Mouse (Mus musculus) E14TG2a.4 (cell line): ENCODE measurements around the gene Mast4.

ENCODE experiments used
- H3K27me3 ChIP-seq: 2 replicates; pipeline ENCODE4 v1.6.1; 2014; ENCODE audit warnings: low read length, control low read depth; ENCODE audit not compliant: insufficient read depth
- H3K36me3 ChIP-seq: 2 replicates; pipeline ENCODE4 v1.6.1; 2014; ENCODE audit warnings: low read length, control low read depth; ENCODE audit not compliant: insufficient read depth
- H3K4me1 ChIP-seq: replicated peaks from 2 replicates; pipeline ENCODE4 v1.6.1; 2014; ENCODE audit warnings: low read depth, low read length, control low read depth
- H3K4me3 ChIP-seq: replicated peaks from 2 replicates; pipeline ENCODE4 v1.5.1; 2014; ENCODE audit warnings: mild to moderate bottlenecking, low read length
- H3K9me3 ChIP-seq: 2 replicates; pipeline ENCODE4 v1.6.1; 2014; ENCODE audit warnings: low read length, control low read depth
- CTCF ChIP-seq: conservative IDR thresholded peaks from 2 replicates; pipeline ENCODE4 v1.5.1; 2014; ENCODE audit warnings: low read length
- NANOG ChIP-seq: IDR thresholded peaks from 2 replicates; pipeline ENCODE4 v1.6.1; 2014; ENCODE audit warnings: borderline replicate concordance, low read length, mixed read lengths
- POU5F1 ChIP-seq: IDR thresholded peaks from 2 replicates; pipeline ENCODE4 v1.6.1; 2014; ENCODE audit warnings: low read length, borderline replicate concordance

The Mast4 gene

DNA sequence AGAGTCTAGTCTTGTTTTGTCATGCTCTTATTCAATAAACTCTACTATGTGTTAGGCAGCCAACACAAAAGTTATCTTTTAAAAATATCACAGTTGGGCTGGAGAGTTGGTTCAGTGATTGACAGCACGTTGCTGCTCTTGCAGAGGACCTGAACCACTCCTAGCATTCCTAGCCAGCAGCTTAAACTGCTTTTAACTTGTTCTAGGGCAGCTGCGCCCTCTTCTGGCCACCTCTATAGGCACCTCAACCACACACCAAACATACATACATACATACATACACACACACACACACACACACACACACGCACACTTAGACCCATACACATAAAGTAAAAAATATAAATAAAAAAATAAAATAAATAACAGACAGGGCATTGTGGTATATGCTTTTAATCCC, 262.5 kb downstream of the Mast4 start:
- Histone ChIP-seq H3K36me3 (no peaks in the 10 kb centered on the region), H3K27me3 (no peaks in the 10 kb centered on the region), H3K4me3 (no peak overlapping the region), H3K9me3 (no peaks in the 10 kb centered on the region), H3K4me1 (no peaks in the 10 kb centered on the region)
- TF ChIP-seq NANOG (no peak), CTCF (0 out of 2 replicates have a peak, but pooled peaks have one; percentile 18), POU5F1 (no peak)

DNA sequence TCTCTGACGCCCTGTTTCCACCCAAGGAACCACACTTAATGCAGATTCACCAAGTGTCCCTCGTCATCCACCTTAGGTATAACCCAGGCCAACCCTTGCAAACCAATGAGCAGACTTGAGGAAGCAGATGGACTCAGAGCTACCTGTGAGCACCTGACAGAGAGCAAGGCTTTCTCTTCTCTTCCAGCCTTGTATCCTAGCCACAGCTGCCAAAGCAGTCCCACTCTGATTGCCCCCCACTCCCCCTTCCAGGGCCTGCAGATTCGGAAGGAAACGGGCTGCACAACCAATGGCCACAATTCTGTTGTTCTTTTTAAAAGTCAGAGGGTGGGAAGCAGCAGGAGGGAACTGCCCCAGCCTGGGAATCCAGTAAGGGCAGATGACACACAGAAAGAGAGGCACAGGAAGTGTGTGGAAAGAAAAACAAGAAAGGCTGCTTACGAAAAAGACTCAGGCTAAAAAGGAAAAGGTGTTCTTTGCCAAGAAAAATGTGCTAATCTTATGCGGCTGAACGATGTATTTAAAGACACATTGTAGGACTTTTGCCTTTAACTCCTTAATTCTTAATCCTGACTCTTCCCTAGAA, 266.6 kb downstream of the Mast4 start:
- no peaks in the 10 kb centered on the region for H3K4me1 ChIP-seq
- H3K36me3 ChIP-seq: no peaks in the 10 kb centered on the region
- no peak overlapping the region for H3K4me3 ChIP-seq
- TF ChIP-seq CTCF: no peak
- TF ChIP-seq NANOG: no peak
- TF ChIP-seq POU5F1: no peak
- no peaks in the 10 kb centered on the region for H3K27me3 ChIP-seq
- no peaks in the 10 kb centered on the region for H3K9me3 ChIP-seq

DNA sequence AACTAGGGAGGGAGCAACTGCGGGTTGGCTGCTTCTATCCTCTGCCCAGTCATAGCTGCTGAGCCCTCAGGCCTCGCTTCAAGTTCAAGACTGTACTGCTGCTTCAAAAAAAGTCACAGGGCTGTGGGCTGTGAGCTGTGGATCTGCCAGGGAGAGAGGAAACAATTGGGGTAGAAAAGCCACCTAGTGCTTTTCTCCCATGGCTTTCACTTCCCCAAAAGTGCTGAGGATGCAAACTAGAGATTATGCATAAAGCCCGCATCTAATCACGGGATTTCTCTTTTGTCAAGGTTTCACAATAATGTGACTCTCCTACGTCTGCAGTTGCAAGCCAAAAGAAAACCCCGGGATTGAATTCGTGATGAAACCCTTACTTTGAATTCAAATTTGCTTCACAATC, 268.9 kb downstream of the Mast4 start:
- no peaks in the 10 kb centered on the region for H3K4me1 ChIP-seq
- H3K9me3 ChIP-seq: no peaks in the 10 kb centered on the region
- no peaks in the 10 kb centered on the region for H3K27me3 ChIP-seq
- H3K36me3 ChIP-seq: no peaks in the 10 kb centered on the region
- TF ChIP-seq POU5F1 (no peak), NANOG (no peak), CTCF (no peak)
- no peak overlapping the region for H3K4me3 ChIP-seq

DNA sequence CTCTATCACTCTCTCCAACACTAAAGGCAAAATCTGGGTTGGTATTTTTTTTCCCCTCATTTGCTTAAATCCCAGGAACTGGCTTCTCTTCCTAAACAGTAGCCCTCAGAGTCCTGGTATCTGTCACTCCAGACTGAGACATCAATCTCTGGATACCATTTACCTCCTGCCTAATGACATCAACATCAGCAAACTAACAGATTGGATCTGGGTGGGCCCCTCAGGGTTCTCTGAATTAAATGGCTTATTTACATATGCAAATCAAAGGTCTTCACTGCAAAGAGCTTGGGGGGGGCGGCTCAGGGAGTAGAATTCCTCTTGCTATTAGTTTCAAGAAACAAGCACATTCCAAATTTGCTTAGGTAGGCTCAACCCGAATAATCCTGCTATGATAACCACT, 272.6 kb downstream of the Mast4 start:
- Histone ChIP-seq H3K27me3 (no peaks in the 10 kb centered on the region), H3K36me3 (no peaks in the 10 kb centered on the region), H3K9me3 (no peaks in the 10 kb centered on the region), H3K4me3 (no peak overlapping the region), H3K4me1 (no peaks in the 10 kb centered on the region)
- no peak for TF ChIP-seq NANOG

DNA sequence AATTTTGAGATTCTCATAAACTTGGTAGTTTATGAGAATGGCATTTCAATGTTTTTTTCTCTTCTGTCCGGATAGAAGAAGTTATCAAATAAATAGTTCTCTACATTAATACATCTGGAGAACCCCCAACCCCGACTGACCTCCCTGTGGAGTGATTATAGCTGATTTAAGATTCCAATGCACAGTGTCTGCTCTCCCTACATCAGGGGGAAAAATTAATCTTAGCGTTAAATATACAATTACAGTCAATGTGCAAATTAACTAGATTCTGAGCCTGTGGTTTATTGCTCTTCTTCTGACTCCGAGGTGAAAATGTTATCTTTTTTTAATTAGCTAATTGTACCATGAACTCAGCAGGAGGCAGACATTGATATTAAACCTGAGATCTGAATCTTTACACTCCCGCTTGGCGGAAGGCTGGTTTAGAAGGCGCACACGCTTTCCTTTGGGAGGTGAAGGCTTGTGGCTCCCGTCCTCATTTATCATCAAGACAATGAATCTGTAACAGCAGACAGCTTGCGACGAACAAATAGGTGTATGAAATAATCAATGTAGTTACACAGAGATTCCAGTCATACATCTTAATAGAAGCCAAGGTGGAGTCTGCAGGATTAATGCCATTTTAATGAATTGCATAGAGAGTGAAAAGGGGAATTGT, 274.2 kb downstream of the Mast4 start:
- Histone ChIP-seq H3K36me3 (no peaks in the 10 kb centered on the region), H3K27me3 (no peaks in the 10 kb centered on the region), H3K4me3 (no peak overlapping the region), H3K9me3 (no peaks in the 10 kb centered on the region), H3K4me1 (no peaks in the 10 kb centered on the region)
- TF ChIP-seq CTCF: no peak
- TF ChIP-seq NANOG: no peak
- no peak for TF ChIP-seq POU5F1

DNA sequence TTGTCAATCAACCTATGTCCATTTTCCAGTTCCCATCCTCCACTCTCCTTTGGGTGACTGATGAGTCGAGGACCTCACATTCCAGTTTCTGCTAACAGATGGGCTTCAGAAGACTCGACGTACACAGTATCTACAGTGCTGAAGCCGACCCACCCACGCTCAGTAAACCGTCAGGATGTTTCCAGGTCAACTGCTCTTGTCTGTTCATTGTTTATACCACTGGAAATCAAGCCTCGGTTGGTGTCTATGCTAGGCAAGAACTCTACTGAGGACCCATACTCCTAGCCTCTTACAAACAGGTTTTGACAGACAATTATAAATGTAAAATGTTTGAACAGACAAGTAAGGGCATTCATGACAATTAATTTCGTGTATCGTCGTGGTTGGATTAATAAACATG, 277.8 kb downstream of the Mast4 start:
- no peak overlapping the region for H3K4me3 ChIP-seq
- no peaks in the 10 kb centered on the region for H3K4me1 ChIP-seq
- H3K9me3 ChIP-seq: no peaks in the 10 kb centered on the region
- TF ChIP-seq CTCF (no peak), NANOG (no peak)
- H3K36me3 ChIP-seq: no peaks in the 10 kb centered on the region
- no peaks in the 10 kb centered on the region for H3K27me3 ChIP-seq

DNA sequence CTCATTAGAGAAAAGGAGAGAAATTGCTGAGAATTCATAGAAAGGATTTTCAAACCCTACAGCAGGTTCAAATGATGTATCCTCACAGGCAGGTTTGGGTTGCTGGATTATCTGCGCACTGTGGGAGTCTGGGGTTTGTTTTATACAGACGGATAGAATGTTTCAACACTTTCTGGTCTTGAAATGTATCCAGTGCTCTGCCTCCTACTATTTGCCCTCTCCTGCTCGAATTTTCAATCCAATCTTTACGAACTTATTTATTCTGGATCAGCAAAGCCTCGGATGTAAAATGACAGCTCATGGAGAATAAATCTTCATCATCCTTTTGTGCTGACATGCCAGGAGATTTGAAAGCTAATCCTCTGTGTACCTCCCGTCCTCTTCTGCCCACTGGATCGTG, 281.6 kb downstream of the Mast4 start:
- TF ChIP-seq POU5F1 (no peak), NANOG (no peak), CTCF (no peak)
- H3K36me3 ChIP-seq: no peaks in the 10 kb centered on the region
- no peaks in the 10 kb centered on the region for H3K4me1 ChIP-seq
- H3K9me3 ChIP-seq: no peaks in the 10 kb centered on the region
- no peak overlapping the region for H3K4me3 ChIP-seq
- no peaks in the 10 kb centered on the region for H3K27me3 ChIP-seq

DNA sequence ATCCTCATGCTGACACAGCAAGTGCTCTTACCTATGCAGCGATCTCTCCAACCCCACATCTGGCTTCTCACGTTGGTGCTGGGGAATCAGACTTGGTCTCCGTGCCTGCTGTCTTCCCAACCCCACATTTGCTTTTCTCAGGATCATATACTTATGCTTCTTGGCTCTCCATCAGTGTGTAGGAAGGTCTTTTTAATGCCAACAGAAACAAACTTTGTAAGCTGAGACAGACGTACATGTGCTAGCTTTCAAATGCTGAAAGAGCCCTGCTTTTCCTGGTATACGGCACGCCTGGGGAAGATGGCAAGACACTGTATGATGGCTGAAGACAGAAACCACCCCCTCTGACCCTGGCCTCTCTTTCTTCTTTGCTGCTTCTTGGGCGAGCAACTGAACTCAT, 285.3 kb downstream of the Mast4 start:
- TF ChIP-seq CTCF (no peak), POU5F1 (no peak), NANOG (no peak)
- Histone ChIP-seq H3K4me1 (no peaks in the 10 kb centered on the region), H3K4me3 (no peak overlapping the region), H3K9me3 (no peaks in the 10 kb centered on the region), H3K27me3 (no peaks in the 10 kb centered on the region), H3K36me3 (no peaks in the 10 kb centered on the region)

DNA sequence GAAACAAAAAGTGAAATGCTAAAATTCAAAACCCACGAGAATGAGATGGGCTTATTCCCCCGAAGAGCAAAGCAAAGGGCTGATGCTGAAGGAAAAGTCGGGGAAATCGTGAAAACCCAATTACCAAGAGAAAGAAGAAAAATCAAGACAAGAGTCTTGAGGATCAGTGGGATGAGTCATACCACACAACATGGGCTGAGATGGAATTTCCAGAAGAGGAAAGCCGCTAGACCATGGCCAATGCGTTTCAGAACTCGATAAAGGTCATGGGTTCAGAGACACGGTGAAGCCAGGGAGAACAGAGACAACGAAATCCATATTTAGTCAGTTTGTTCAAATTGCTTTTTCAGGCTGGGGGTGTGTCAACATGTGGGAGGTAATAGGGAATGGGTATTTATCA, 290.6 kb downstream of the Mast4 start:
- H3K27me3 ChIP-seq: no peaks in the 10 kb centered on the region
- TF ChIP-seq CTCF: no peak
- no peak for TF ChIP-seq POU5F1
- TF ChIP-seq NANOG: no peak
- no peaks in the 10 kb centered on the region for H3K36me3 ChIP-seq
- H3K4me1 ChIP-seq: no peaks in the 10 kb centered on the region
- no peaks in the 10 kb centered on the region for H3K9me3 ChIP-seq
- H3K4me3 ChIP-seq: no peak overlapping the region

DNA sequence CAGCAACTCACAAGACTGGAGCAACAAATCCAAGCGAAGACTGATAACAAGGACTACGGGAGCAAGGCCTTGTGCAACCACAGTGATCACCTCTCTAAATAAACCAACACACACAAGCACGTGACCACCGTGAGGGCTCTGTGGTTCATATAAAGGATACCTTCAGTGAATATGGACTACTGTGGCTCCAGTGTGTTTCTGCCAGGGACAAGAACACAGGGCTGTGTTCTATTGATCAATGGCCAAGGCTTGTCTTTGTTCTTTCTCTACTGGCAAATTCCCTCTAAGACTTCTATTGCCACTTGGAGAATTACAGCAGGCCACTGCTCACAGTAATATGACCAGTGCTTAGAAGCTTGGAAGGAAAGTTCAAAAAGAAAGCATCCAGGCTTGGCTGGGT, 291.3 kb downstream of the Mast4 start:
- Histone ChIP-seq H3K4me3 (no peak overlapping the region), H3K36me3 (no peaks in the 10 kb centered on the region), H3K4me1 (no peaks in the 10 kb centered on the region), H3K27me3 (no peaks in the 10 kb centered on the region), H3K9me3 (no peaks in the 10 kb centered on the region)
- no peak for TF ChIP-seq NANOG
- no peak for TF ChIP-seq CTCF
- TF ChIP-seq POU5F1: no peak
